ENCODE assay signal across 15 mouse cellular contexts in genomic region chr11:63213901-63214425, GRCm38 (mm10).
DNase-seq lines count a peak whose midpoint lies in the region; ATAC-seq and TF ChIP-seq lines count a peak whose summit lies in the region.
"Had no signal": no experiment of that assay in that cellular context is flagged by ENCODE, and none has a peak within 500 bp of the region (broad histone marks: within the 10 kb centered on the region; RNA-seq: fewer than 3 reads in every experiment).

No protein-coding gene starts in this region.

- peak overlapping the region; percentile 54 for H3K4me2 ChIP-seq in heart, embryonic 13.5 days
- H3K4me2 ChIP-seq in lung, embryonic 14.5 days: no peak overlapping the region
- H3K4me2 ChIP-seq in hindbrain, embryonic 12.5 days (replicated peaks): peak overlapping the region; percentile 20; the same call in 1 of the 2 replicates

- no peak for TF ChIP-seq CTCF in lung, embryonic 14.5 days (IDR thresholded peaks at IDR 0.05; ENCODE audit: low read depth)

- H3K9ac ChIP-seq in heart, embryonic 13.5 days: no peak overlapping the region
- H3K9ac ChIP-seq in lung, embryonic 14.5 days: no peak overlapping the region
- no peak overlapping the region for H3K9ac ChIP-seq in hindbrain, embryonic 12.5 days

- H3K9me3 ChIP-seq in heart, embryonic 13.5 days: no peaks in the 10 kb centered on the region
- no peaks in the 10 kb centered on the region for H3K9me3 ChIP-seq in lung, embryonic 14.5 days (ENCODE audit: low read depth, low read length)
- H3K9me3 ChIP-seq in hindbrain, embryonic 12.5 days (replicated peaks): no peaks in the 10 kb centered on the region

- H3K27ac ChIP-seq in heart, embryonic 13.5 days (replicated peaks): no peak overlapping the region; the same call in 1 of the 2 replicates
- no peak overlapping the region for H3K27ac ChIP-seq in lung, embryonic 14.5 days (ENCODE audit: low read depth)
- H3K27ac ChIP-seq in hindbrain, embryonic 12.5 days: no peak overlapping the region

- intact Hi-C loops in heart, postnatal 14 days (cut with DNase I): loop anchor here (5.0 kb wide), 1 partner anchor 1753 kb away; no protein-coding TSS in a partner anchor

- no peak for DNase-seq in heart, postnatal 14 days
- peak; percentile 9 for DNase-seq in lung, embryonic 14.5 days
- DNase-seq in lung, postnatal 4 days: no peak
- peak; percentile 99 for DNase-seq in R1 (ENCODE audit: low read depth, low spot score)
- DNase-seq in ovary, adult 18-20 months (ENCODE audit: low spot score): no peak
- DNase-seq: adrenal gland, postnatal 14 days; cerebellum, postnatal 25 days; gastrocnemius, postnatal 36 days; liver; right cerebral cortex, postnatal 14 days; thymus, adult 2 months had no signal

- no peaks in the 10 kb centered on the region for H3K27me3 ChIP-seq in heart, embryonic 13.5 days (replicated peaks)
- H3K27me3 ChIP-seq in lung, embryonic 14.5 days (ENCODE audit: insufficient read depth, low read length): no peaks in the 10 kb centered on the region
- peaks cover 3% of the 10 kb centered on the region; the same call in 1 of the 2 replicates for H3K27me3 ChIP-seq in hindbrain, embryonic 12.5 days

- H3K4me3 ChIP-seq in heart, embryonic 13.5 days: peak overlapping the region; percentile 16; the same call in 1 of the 2 replicates
- H3K4me3 ChIP-seq in lung, embryonic 14.5 days (ENCODE audit: low read depth, low read length): no peak overlapping the region
- H3K4me3 ChIP-seq in hindbrain, embryonic 12.5 days: no peak overlapping the region

- no peak for ATAC-seq in heart, embryonic 13.5 days (ENCODE audit: extremely low read depth, insufficient number of reproducible peaks, low FRiP score, low TSS enrichment)
- no peak for ATAC-seq in lung, embryonic 14.5 days (ENCODE audit: insufficient read depth)
- no peak for ATAC-seq in hindbrain, embryonic 12.5 days (ENCODE audit: low FRiP score)
- ATAC-seq: intestine, postnatal 0 days; lung, postnatal 0 days had no signal

- no peaks in the 10 kb centered on the region for H3K36me3 ChIP-seq in heart, embryonic 13.5 days
- no peaks in the 10 kb centered on the region for H3K36me3 ChIP-seq in lung, embryonic 14.5 days (ENCODE audit: insufficient read depth)
- H3K36me3 ChIP-seq in hindbrain, embryonic 12.5 days: no peaks in the 10 kb centered on the region

- WGBS in heart, embryonic 13.5 days: 34% methylated on average over 19 of the region's 19 CpGs
- WGBS in lung, embryonic 14.5 days: 61% methylated on average over 19 of the region's 19 CpGs
- 54% methylated on average over 19 of the region's 19 CpGs for WGBS in hindbrain, embryonic 12.5 days

- peaks cover 30% of the 10 kb centered on the region for H3K4me1 ChIP-seq in heart, embryonic 13.5 days
- H3K4me1 ChIP-seq in lung, embryonic 14.5 days (ENCODE audit: insufficient read depth): no peaks in the 10 kb centered on the region
- H3K4me1 ChIP-seq in hindbrain, embryonic 12.5 days: no peaks in the 10 kb centered on the region

Comparison
In these comparisons a context has a peak if more than half of its experiments do, and no peak if none do; other contexts are left out.
1. DNase-seq: peak in lung, embryonic 14.5 days (single experiment) and R1 (single experiment); none in heart, postnatal 14 days (0 of 2), lung, postnatal 4 days (0 of 2) and ovary, adult 18-20 months (single experiment).